ENCODE assay signal across 9 mouse cellular contexts in the genomic region with DNA sequence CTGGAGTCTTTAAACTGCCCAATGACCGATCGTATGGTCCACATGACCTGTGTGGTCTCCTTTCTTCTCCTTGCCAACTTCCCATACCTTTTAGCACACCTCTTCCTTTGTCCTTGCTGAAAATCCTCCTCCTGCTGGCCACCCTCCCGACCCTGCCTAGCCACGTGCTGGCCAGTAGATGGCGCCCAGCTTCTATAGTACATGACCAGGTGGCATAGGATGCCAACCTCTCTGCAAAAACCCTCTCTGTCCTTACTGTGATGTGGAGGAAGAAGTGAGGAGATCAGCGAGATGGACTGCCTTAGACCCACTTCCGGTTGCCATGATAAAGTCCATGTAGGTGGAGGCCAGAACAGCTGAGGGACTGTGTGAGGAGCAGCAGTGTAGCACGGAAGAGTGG. TPM values are rescaled to one million over a fixed set of nuclear protein-coding genes. Genes with fewer than 3 reads are reported as not detected.
DNase-seq lines count a peak whose midpoint lies in the region; ATAC-seq and TF ChIP-seq lines count a peak whose summit lies in the region.
"Had no signal": no experiment of that assay in that cellular context is flagged by ENCODE, and none has a peak within 500 bp of the region (broad histone marks: within the 10 kb centered on the region; RNA-seq: fewer than 3 reads in every experiment).

No protein-coding gene starts in this region.

- peak; percentile 32; the same call in 1 of the 2 replicates for ATAC-seq in kidney, embryonic 14.5 days (ENCODE audit: low FRiP score, low TSS enrichment)
- peak; percentile 82 for ATAC-seq in megakaryocyte progenitor cell, adult 5-6 weeks (replicated peaks; ENCODE audit: poor library complexity)

- H3K4me2 ChIP-seq in kidney, embryonic 14.5 days (replicated peaks; ENCODE audit: low read depth, low read length), result no peak overlapping the region
- H3K4me2 ChIP-seq: limb, embryonic 13.5 days had no signal

- TF ChIP-seq POLR2A in MEL (IDR thresholded peaks at IDR 0.05; ENCODE audit: control insufficient read depth in 1 of 2, insufficient read depth in 1 of 2, low read depth in 1 of 2, low read length in 2 of 2, poor library complexity in 1 of 2), result no peak
- TF ChIP-seq POLR2A in cerebellum, adult 2 months (IDR thresholded peaks at IDR 0.05; ENCODE audit: borderline replicate concordance, insufficient read depth, low read length), result no peak

- H3K4me3 ChIP-seq in left cerebral cortex, adult 2 months, result no peak overlapping the region
- no peak overlapping the region for H3K4me3 ChIP-seq in MEL (ENCODE audit: control insufficient read depth in 1 of 2, insufficient read depth in 1 of 2, low read depth in 2 of 2, low read length in 2 of 2)
- H3K4me3 ChIP-seq in cerebellum, adult 2 months (replicated peaks; ENCODE audit: insufficient read depth, low read depth, low read length), result no peak overlapping the region
- no peak overlapping the region for H3K4me3 ChIP-seq in kidney, embryonic 14.5 days (ENCODE audit: low read length)
- H3K4me3 ChIP-seq: limb, embryonic 13.5 days had no signal

- DNase-seq in left cerebral cortex, adult 2 months (ENCODE audit: extremely low spot score in 1 of 2, low spot score in 2 of 2), result peak; percentile 48 to 73
- no peak for DNase-seq in left cerebral cortex, postnatal 10 days (ENCODE audit: extremely low spot score in 1 of 2, low spot score in 2 of 2)
- DNase-seq in MEL (ENCODE audit: low read depth, low spot score), result peak; percentile 10
- DNase-seq in cerebellum, adult 2 months, result peak; percentile 77 to 85
- DNase-seq in gastrocnemius, postnatal 10 days, result peak; percentile 66
- peak; percentile 21 to 54 for DNase-seq in thymus, postnatal 10 days (ENCODE audit: low spot score in 2 of 2)

- no peaks in the 10 kb centered on the region for H3K79me2 ChIP-seq in MEL (ENCODE audit: control insufficient read depth, insufficient read depth, low read length, poor library complexity)

- H3K27me3 ChIP-seq in MEL (ENCODE audit: control insufficient read depth in 1 of 2, insufficient read depth in 2 of 2, low read length in 2 of 2), result no peaks in the 10 kb centered on the region
- no peaks in the 10 kb centered on the region for H3K27me3 ChIP-seq in cerebellum, adult 2 months (ENCODE audit: control insufficient read depth, insufficient read depth, low read length)
- H3K27me3 ChIP-seq in kidney, embryonic 14.5 days (ENCODE audit: control insufficient read depth, insufficient read depth, low read length), result no peaks in the 10 kb centered on the region
- H3K27me3 ChIP-seq: limb, embryonic 13.5 days had no signal

- 30% methylated on average over 8 of the region's 8 CpGs for WGBS in cerebellum, adult 2 months
- WGBS in kidney, embryonic 14.5 days, result 33% methylated on average over 8 of the region's 8 CpGs

- TF ChIP-seq RAD21 in MEL (IDR thresholded peaks at IDR 0.05; ENCODE audit: low read depth, low read length), result peak; percentile 11

- H3K36me3 ChIP-seq in MEL (ENCODE audit: control insufficient read depth in 1 of 2, insufficient read depth in 2 of 2, low read length in 2 of 2), result no peaks in the 10 kb centered on the region
- H3K36me3 ChIP-seq in kidney, embryonic 14.5 days (ENCODE audit: control insufficient read depth, insufficient read depth, low read length), result no peaks in the 10 kb centered on the region
- H3K36me3 ChIP-seq: limb, embryonic 13.5 days had no signal

- no peaks in the 10 kb centered on the region for H3K9me3 ChIP-seq in MEL (replicated peaks; ENCODE audit: insufficient read depth, low read length)
- no peaks in the 10 kb centered on the region for H3K9me3 ChIP-seq in kidney, embryonic 14.5 days (ENCODE audit: control insufficient read depth, low read length)

- no peaks in the 10 kb centered on the region for H3K4me1 ChIP-seq in MEL (ENCODE audit: control insufficient read depth in 1 of 2, insufficient read depth in 2 of 2, low read length in 2 of 2)
- H3K4me1 ChIP-seq in cerebellum, adult 2 months (ENCODE audit: control insufficient read depth, insufficient read depth, low read length), result peaks cover 24% of the 10 kb centered on the region
- no peaks in the 10 kb centered on the region for H3K4me1 ChIP-seq in kidney, embryonic 14.5 days (ENCODE audit: control insufficient read depth, insufficient read depth, low read length)
- H3K4me1 ChIP-seq: limb, embryonic 13.5 days had no signal

- no peak overlapping the region for H3K9ac ChIP-seq in MEL (ENCODE audit: control insufficient read depth, low read depth, low read length, poor library complexity, severe bottlenecking)
- no peak overlapping the region for H3K9ac ChIP-seq in kidney, embryonic 14.5 days (ENCODE audit: low read depth, low read length)
- H3K9ac ChIP-seq: limb, embryonic 13.5 days had no signal

- H3K27ac ChIP-seq in left cerebral cortex, adult 2 months, result no peak overlapping the region
- H3K27ac ChIP-seq in MEL (ENCODE audit: control insufficient read depth, low read depth, low read length), result no peak overlapping the region
- H3K27ac ChIP-seq in cerebellum, adult 2 months (ENCODE audit: insufficient read depth, low read length), result no peak overlapping the region
- no peak overlapping the region for H3K27ac ChIP-seq in kidney, embryonic 14.5 days (ENCODE audit: low read depth, low read length)
- H3K27ac ChIP-seq: limb, embryonic 13.5 days had no signal

- intact Hi-C loops in left cerebral cortex, adult 2 months (cut with DNase I), result loop anchor here (5.0 to 10.0 kb wide), 2 partner anchors 262 to 875 kb away; no protein-coding TSS in a partner anchor
- intact Hi-C loops in left cerebral cortex, postnatal 10 days (cut with DNase I), result no loop called here

- no peak for TF ChIP-seq EP300 in MEL (IDR thresholded peaks at IDR 0.05; ENCODE audit: low read depth in 1 of 2, low read length in 2 of 2)

- TF ChIP-seq CTCF in left cerebral cortex, adult 2 months (IDR thresholded peaks at IDR 0.05), result peak; percentile 86
- TF ChIP-seq CTCF in MEL (IDR thresholded peaks at IDR 0.05 in 2 of 3, conservative IDR thresholded peaks at IDR 0.05 in 1 of 3; ENCODE audit: control insufficient read depth in 1 of 3, insufficient read depth in 1 of 3, low read depth in 2 of 3, low read length in 3 of 3, poor library complexity in 1 of 3, severe bottlenecking in 1 of 3), result peak; percentile 23 to 55 (median 41); a peak in 5 of 6 replicates
- TF ChIP-seq CTCF in cerebellum, adult 2 months (IDR thresholded peaks at IDR 0.05; ENCODE audit: borderline replicate concordance, insufficient read depth, low read depth, low read length), result peak; percentile 95

TF ChIP-seq in MEL, 35 proteins besides CTCF, POLR2A, EP300 and RAD21:
- TF ChIP-seq MYC (IDR thresholded peaks at IDR 0.05; ENCODE audit: low read depth, low read length) (no peak), RCOR1 (IDR thresholded peaks at IDR 0.05; ENCODE audit: low read depth, low read length) (no peak), GABPA (IDR thresholded peaks at IDR 0.05; ENCODE audit: low read depth, low read length) (no peak), HCFC1 (IDR thresholded peaks at IDR 0.05; ENCODE audit: low read depth, low read length) (no peak), SMC3 (IDR thresholded peaks at IDR 0.05; ENCODE audit: low read depth, low read length) (peak; percentile 17; the same call in 1 of the 2 replicates)

RNA-seq across cellular contexts. Expression of gene Edn2, which starts 40.7 kb away (rescaled TPM):
- not detected for total RNA-seq in left cerebral cortex, adult 2 months (2021)
- not detected for total RNA-seq in left cerebral cortex, postnatal 10 days (2021)
- total RNA-seq in MEL (2012; rRNA removed), result not detected in 2 replicates
- not detected for polyA plus RNA-seq in MEL (2012; ENCODE audit: insufficient read depth in 1 of 2, insufficient read length in 2 of 2, low read depth in 1 of 2, low replicate concordance in 2 of 2, missing spikeins in 1 of 2)
- polyA plus RNA-seq in cerebellum, adult 2 months (2012; rRNA removed), result 0.11 TPM in 1 of 2 replicates, not detected in the other
- not detected for total RNA-seq in gastrocnemius, postnatal 10 days (2021)
- not detected in 2 replicates for polyA plus RNA-seq in kidney, embryonic 14.5 days (2014; fragmentation: Nextera tagmentation; extraction: Ambion mirVana)
- total RNA-seq in megakaryocyte progenitor cell, adult 5-6 weeks (2015), result not detected in 2 replicates
- 0.24 TPM in 1 of 2 replicates, not detected in the other for total RNA-seq in megakaryocyte progenitor cell, adult 5-6 weeks (2017)

RNA-seq across cellular contexts. Expression of gene AL607142.1, which starts 55.5 kb away (rescaled TPM):
- total RNA-seq in left cerebral cortex, adult 2 months (2021), result not detected
- total RNA-seq in left cerebral cortex, postnatal 10 days (2021), result not detected
- total RNA-seq in MEL (2012; rRNA removed), result not detected in 2 replicates
- not detected for polyA plus RNA-seq in MEL (2012; ENCODE audit: insufficient read depth in 1 of 2, insufficient read length in 2 of 2, low read depth in 1 of 2, low replicate concordance in 2 of 2, missing spikeins in 1 of 2)
- not detected in 2 replicates for polyA plus RNA-seq in cerebellum, adult 2 months (2012; rRNA removed)
- not detected for total RNA-seq in gastrocnemius, postnatal 10 days (2021)
- not detected in 2 replicates for polyA plus RNA-seq in kidney, embryonic 14.5 days (2014; fragmentation: Nextera tagmentation; extraction: Ambion mirVana)
- not detected in 2 replicates for total RNA-seq in megakaryocyte progenitor cell, adult 5-6 weeks (2015)
- not detected in 2 replicates for total RNA-seq in megakaryocyte progenitor cell, adult 5-6 weeks (2017)
- polyA plus RNA-seq: limb, embryonic 13.5 days had no signal

Comparison
In these comparisons a context has a peak if more than half of its experiments do, and no peak if none do; other contexts are left out.
1. DNase-seq: peak in left cerebral cortex, adult 2 months (2 of 2), MEL (single experiment), cerebellum, adult 2 months (2 of 2), gastrocnemius, postnatal 10 days (single experiment) and thymus, postnatal 10 days (2 of 2); none in left cerebral cortex, postnatal 10 days (0 of 2).
2. CTCF ChIP-seq: peak in every context shown above with its lines; median percentile 95 in cerebellum, adult 2 months; 86 in left cerebral cortex, adult 2 months; 41 in MEL.